Mouse (Mus musculus) lung, postnatal 0 days (tissue): ENCODE measurements around the gene Syn3. TPM values are rescaled to one million over a fixed set of nuclear protein-coding genes. Genes with fewer than 3 reads are reported as not detected.

Experiments used
- ATAC-seq: fragments of 200-750 bp; cut with Nextera tagmentation; 2 replicates; pipeline ENCODE4 v1.8.0; 2017; ENCODE audit warnings: moderate library complexity
- DNase-seq: peaks from one replicate; pipeline ENCODE4 v3.0.0-alpha.2; 2016; ENCODE audit warnings: low spot score
- H3K27ac ChIP-seq: fragments of 300-500 bp; sonication (generic); 2 replicates; pipeline ENCODE4 v1.5.1; 2014; ENCODE audit warnings: antibody characterized with exemption, mild to moderate bottlenecking, low read length, mixed read lengths
- H3K27me3 ChIP-seq: fragments of 300-500 bp; sonication (generic); replicated peaks from 2 replicates; pipeline ENCODE4 v1.6.1; 2014; ENCODE audit warnings: low read length, mixed read lengths; ENCODE audit not compliant: insufficient read depth
- H3K36me3 ChIP-seq: fragments of 300-500 bp; sonication (generic); 2 replicates; pipeline ENCODE4 v1.6.1; 2014; ENCODE audit warnings: low read length, mixed read lengths; ENCODE audit not compliant: insufficient read depth
- H3K4me1 ChIP-seq: fragments of 300-500 bp; sonication (generic); 2 replicates; pipeline ENCODE4 v1.6.1; 2014; ENCODE audit warnings: antibody characterized with exemption, low read depth, low read length, mixed read lengths; ENCODE audit not compliant: insufficient read depth
- H3K4me2 ChIP-seq: fragments of 300-500 bp; sonication (generic); replicated peaks from 2 replicates; pipeline ENCODE4 v1.6.1; 2014; ENCODE audit warnings: low read depth, mild to moderate bottlenecking, low read length, moderate library complexity, mixed read lengths
- H3K4me3 ChIP-seq: fragments of 300-500 bp; sonication (generic); 2 replicates; pipeline ENCODE4 v1.5.1; 2014; ENCODE audit warnings: low read depth, low read length
- H3K9ac ChIP-seq: fragments of 300-500 bp; sonication (generic); replicated peaks from 2 replicates; pipeline ENCODE4 v1.6.1; 2014; ENCODE audit warnings: low read depth, mild to moderate bottlenecking
- H3K9me3 ChIP-seq: fragments of 300-500 bp; sonication (generic); 2 replicates; pipeline ENCODE4 v1.6.1; 2016; ENCODE audit warnings: low read length, mixed read lengths
- CTCF ChIP-seq: IDR thresholded peaks from 2 replicates; pipeline ENCODE4 v1.5.1; 2016; ENCODE audit warnings: antibody characterized with exemption, mild to moderate bottlenecking
- EP300 ChIP-seq: IDR thresholded peaks from 2 replicates; pipeline ENCODE4 v1.6.1; 2016; ENCODE audit warnings: antibody characterized with exemption, mild to moderate bottlenecking, control low read depth
- WGBS: fragments of 180-500 bp; shearing (Covaris S2); extraction: QIAGEN DNeasy Blood & Tissue Kit; methylation state at CpG from one replicate; pipeline ENCODE4 v1.1.7; 2014; 5-methylcytosine and 5-hydroxymethylcytosine counted together
- polyA plus RNA-seq: library from polyadenylated mRNA; unstranded; fragments of >200 nt; fragmentation: Nextera tagmentation; extraction: Ambion mirVana; gene quantifications from 2 replicates; pipeline ENCODE4 v1.2.1, GENCODE M21; 2015

Syn3 gene
- polyA plus RNA-seq, 1 experiment from 2014 or later = 0.72 TPM

- H3K4me1 ChIP-seq = peaks cover 57% of the 10 kb centered on the region; the same call in 1 of the 2 replicates
- no peak for ATAC-seq
- no peak for DNase-seq
- peak overlapping the region; percentile 88 for H3K27ac ChIP-seq
- H3K4me3 ChIP-seq = no peak overlapping the region
- WGBS = 55% methylated on average over 4 of the region's 4 CpGs
- H3K36me3 ChIP-seq = no peaks in the 10 kb centered on the region
- no peak overlapping the region for H3K4me2 ChIP-seq
- no peaks in the 10 kb centered on the region for H3K9me3 ChIP-seq
- TF ChIP-seq CTCF (no peak), EP300 (no peak)
- no peak overlapping the region for H3K9ac ChIP-seq
- no peaks in the 10 kb centered on the region for H3K27me3 ChIP-seq
Measured at GRCm38 (mm10) chr10:86338121-86338715, 160.5 kb downstream of the Syn3 start.

- Histone ChIP-seq H3K4me3 (no peak overlapping the region), H3K4me2 (no peak overlapping the region), H3K27ac (no peak overlapping the region), H3K36me3 (no peaks in the 10 kb centered on the region), H3K9me3 (no peaks in the 10 kb centered on the region), H3K9ac (no peak overlapping the region), H3K4me1 (peaks cover 50% of the 10 kb centered on the region; the same call in 1 of the 2 replicates), H3K27me3 (no peaks in the 10 kb centered on the region)
- TF ChIP-seq EP300 (no peak), CTCF (no peak)
- DNase-seq (peak; percentile 51), ATAC-seq (no peak)
- WGBS = 17% methylated on average over 3 of the region's 3 CpGs
Measured at GRCm38 (mm10) chr10:86337239-86337638, 161.5 kb downstream of the Syn3 start.

GRCm38 (mm10) chr10:86336506-86336905 is 162.2 kb downstream of the Syn3 start:
- no peak overlapping the region for H3K9ac ChIP-seq
- H3K36me3 ChIP-seq = no peaks in the 10 kb centered on the region
- DNase-seq (no peak), ATAC-seq (no peak)
- 10% methylated on average over 1 of the region's 1 CpGs for WGBS
- H3K4me2 ChIP-seq = no peak overlapping the region
- H3K9me3 ChIP-seq = no peaks in the 10 kb centered on the region
- TF ChIP-seq CTCF (no peak), EP300 (no peak)
- peaks cover 54% of the 10 kb centered on the region for H3K4me1 ChIP-seq
- H3K27me3 ChIP-seq = no peaks in the 10 kb centered on the region
- no peak overlapping the region for H3K4me3 ChIP-seq
- no peak overlapping the region; the same call in 1 of the 2 replicates for H3K27ac ChIP-seq

- H3K4me3 ChIP-seq = no peak overlapping the region
- H3K27ac ChIP-seq = no peak overlapping the region
- 46% methylated on average over 8 of the region's 8 CpGs for WGBS
- H3K9ac ChIP-seq = no peak overlapping the region
- H3K9me3 ChIP-seq = no peaks in the 10 kb centered on the region
- DNase-seq = no peak
- ATAC-seq = no peak
- H3K36me3 ChIP-seq = no peaks in the 10 kb centered on the region
- H3K4me1 ChIP-seq = peaks cover 55% of the 10 kb centered on the region
- no peaks in the 10 kb centered on the region for H3K27me3 ChIP-seq
- no peak overlapping the region for H3K4me2 ChIP-seq
- TF ChIP-seq EP300 (no peak), CTCF (no peak)
Measured at GRCm38 (mm10) chr10:86334581-86334980, 164.1 kb downstream of the Syn3 start.

GRCm38 (mm10) chr10:86332942-86333341 is 165.8 kb downstream of the Syn3 start:
- H3K9ac ChIP-seq = no peak overlapping the region
- DNase-seq (no peak), ATAC-seq (no peak)
- H3K27me3 ChIP-seq = no peaks in the 10 kb centered on the region
- H3K4me1 ChIP-seq = peaks cover 40% of the 10 kb centered on the region
- H3K4me2 ChIP-seq = no peak overlapping the region
- 49% methylated on average over 3 of the region's 3 CpGs for WGBS
- H3K36me3 ChIP-seq = no peaks in the 10 kb centered on the region
- no peak for TF ChIP-seq EP300
- no peak for TF ChIP-seq CTCF
- H3K9me3 ChIP-seq = no peaks in the 10 kb centered on the region
- no peak overlapping the region for H3K27ac ChIP-seq
- H3K4me3 ChIP-seq = no peak overlapping the region

- peak overlapping the region; percentile 62 for H3K27ac ChIP-seq
- H3K4me3 ChIP-seq = no peak overlapping the region
- no peak overlapping the region for H3K9ac ChIP-seq
- H3K4me2 ChIP-seq = no peak overlapping the region
- ATAC-seq = no peak
- no peaks in the 10 kb centered on the region for H3K27me3 ChIP-seq
- H3K36me3 ChIP-seq = no peaks in the 10 kb centered on the region; the same call in 1 of the 2 replicates
- DNase-seq = no peak
- H3K9me3 ChIP-seq = no peaks in the 10 kb centered on the region
- WGBS = 21% methylated on average over 7 of the region's 7 CpGs
- peaks cover 40% of the 10 kb centered on the region for H3K4me1 ChIP-seq
- TF ChIP-seq CTCF (no peak), EP300 (no peak)
Measured at GRCm38 (mm10) chr10:86331681-86332281, 166.9 kb downstream of the Syn3 start.
